Mouse (Mus musculus) intestine, embryonic 14.5 days (tissue): ENCODE measurements at regions not wholly inside any gene's neighbourhood (a gene's known extent, or its start where the extent isn't known, plus 50 kb on each side); places are given as distances from the start of the nearest gene placed in this dataset.
"Not testable (repeated sequence)": the region's sequence is repeated elsewhere in the genome, so short reads cannot be mapped to it uniquely, and the experiment has no call there.

Experiments
- ATAC-seq: fragments of 200-750 bp; cut with Nextera tagmentation; replicated peaks from 2 replicates; pipeline ENCODE4 v1.8.0; 2017; ENCODE audit warnings: low read depth, moderate number of reproducible peaks, moderate TSS enrichment, moderate library complexity; ENCODE audit not compliant: low FRiP score, low TSS enrichment
- DNase-seq: peaks from one replicate; pipeline ENCODE4 v3.0.0-alpha.2; 2018; ENCODE audit warnings: low spot score
- H3K27ac ChIP-seq: fragments of 300-500 bp; sonication (generic); 2 replicates; pipeline ENCODE4 v1.5.1; 2014; ENCODE audit warnings: low read depth, mild to moderate bottlenecking, control low read depth
- H3K27me3 ChIP-seq: fragments of 300-500 bp; sonication (generic); replicated peaks from 2 replicates; pipeline ENCODE4 v1.6.1; 2014; ENCODE audit warnings: low read length, control low read depth; ENCODE audit not compliant: control insufficient read depth, insufficient read depth
- H3K36me3 ChIP-seq: fragments of 300-500 bp; sonication (generic); 2 replicates; pipeline ENCODE4 v1.6.1; 2014; ENCODE audit warnings: low read length, control low read depth; ENCODE audit not compliant: control insufficient read depth, insufficient read depth
- H3K4me1 ChIP-seq: fragments of 300-500 bp; sonication (generic); replicated peaks from 2 replicates; pipeline ENCODE4 v1.6.1; 2014; ENCODE audit warnings: low read length, control low read depth, mixed read lengths; ENCODE audit not compliant: control insufficient read depth, insufficient read depth
- H3K4me2 ChIP-seq: fragments of 300-500 bp; sonication (generic); 2 replicates; pipeline ENCODE4 v1.6.1; 2014; ENCODE audit warnings: low read length
- H3K4me3 ChIP-seq: fragments of 300-500 bp; sonication (generic); 2 replicates; pipeline ENCODE4 v1.5.1; 2014; ENCODE audit warnings: low read depth, low read length, control low read depth, mixed read lengths
- H3K9ac ChIP-seq: fragments of 300-500 bp; sonication (generic); 2 replicates; pipeline ENCODE4 v1.6.1; 2014; ENCODE audit warnings: mild to moderate bottlenecking, low read length
- H3K9me3 ChIP-seq: fragments of 300-500 bp; sonication (generic); 2 replicates; pipeline ENCODE4 v1.6.1; 2016; ENCODE audit warnings: low read length, control low read depth; ENCODE audit not compliant: control insufficient read depth
- WGBS: fragments of 180-500 bp; shearing (Covaris S2); extraction: QIAGEN DNeasy Blood & Tissue Kit; methylation state at CpG from one replicate; pipeline ENCODE4 v1.1.7; 2014; 5-methylcytosine and 5-hydroxymethylcytosine counted together

- not testable (repeated sequence) for H3K36me3 ChIP-seq, H3K4me2 ChIP-seq, H3K4me1 ChIP-seq, H3K9ac ChIP-seq, ATAC-seq, H3K4me3 ChIP-seq, H3K27ac ChIP-seq, H3K9me3 ChIP-seq, H3K27me3 ChIP-seq, DNase-seq
- WGBS, result 92% methylated on average over 4 of the region's 5 CpGs
These were observed 345.9 kb upstream of the Tacstd2 start for GRCm38 (mm10) chr6:67881476-67881875.

GRCm38 (mm10) chr6:67857945-67858344, 322.3 kb upstream of the Tacstd2 start:
- H3K27me3 ChIP-seq, H3K4me2 ChIP-seq, H3K36me3 ChIP-seq, H3K4me3 ChIP-seq, ATAC-seq, H3K9ac ChIP-seq, H3K27ac ChIP-seq, H3K4me1 ChIP-seq, DNase-seq, H3K9me3 ChIP-seq: not testable (repeated sequence)
- WGBS, result 17% methylated on average over 1 of the region's 1 CpGs

- H3K9ac ChIP-seq, result not testable (repeated sequence)
These were observed 303.9 kb upstream of the Tacstd2 start for GRCm38 (mm10) chr6:67839486-67839885.

GRCm38 (mm10) chr6:67812478-67812877, 276.9 kb upstream of the Tacstd2 start:
- not testable (repeated sequence) for H3K4me3 ChIP-seq

More at GRCm38 (mm10) chr6:67839486-67839885, 303.9 kb upstream of the Tacstd2 start:
- H3K36me3 ChIP-seq, H3K9me3 ChIP-seq, DNase-seq, ATAC-seq, H3K4me1 ChIP-seq, H3K27me3 ChIP-seq, H3K4me2 ChIP-seq, H3K27ac ChIP-seq, H3K4me3 ChIP-seq: not testable (repeated sequence)
- WGBS, result 70% methylated on average over 1 of the region's 1 CpGs

GRCm38 (mm10) chr6:67791393-67791792, 255.8 kb upstream of the Tacstd2 start:
- no peak overlapping the region for H3K27ac ChIP-seq
- no peak overlapping the region for H3K4me2 ChIP-seq
- H3K9ac ChIP-seq, result no peak overlapping the region
- ATAC-seq (no peak), DNase-seq (no peak)
- H3K4me1 ChIP-seq, result no peaks in the 10 kb centered on the region
- H3K9me3 ChIP-seq, result no peaks in the 10 kb centered on the region
- H3K4me3 ChIP-seq, result no peak overlapping the region
- H3K27me3 ChIP-seq, result no peaks in the 10 kb centered on the region
- H3K36me3 ChIP-seq, result no peaks in the 10 kb centered on the region

More at GRCm38 (mm10) chr6:67812478-67812877, 276.9 kb upstream of the Tacstd2 start:
- H3K4me2 ChIP-seq, H3K27me3 ChIP-seq, H3K9me3 ChIP-seq, H3K36me3 ChIP-seq, H3K27ac ChIP-seq, ATAC-seq, H3K9ac ChIP-seq, H3K4me1 ChIP-seq: not testable (repeated sequence)
- peak; percentile 66 for DNase-seq
- 13% methylated on average over 3 of the region's 3 CpGs for WGBS

GRCm38 (mm10) chr6:67790742-67791141, 255.1 kb upstream of the Tacstd2 start:
- H3K27me3 ChIP-seq, result no peaks in the 10 kb centered on the region
- DNase-seq (no peak), ATAC-seq (no peak)
- H3K4me1 ChIP-seq, result no peaks in the 10 kb centered on the region
- H3K4me2 ChIP-seq, result no peak overlapping the region
- no peaks in the 10 kb centered on the region for H3K36me3 ChIP-seq
- 93% methylated on average over 1 of the region's 1 CpGs for WGBS
- H3K27ac ChIP-seq, result no peak overlapping the region
- no peak overlapping the region for H3K9ac ChIP-seq
- no peaks in the 10 kb centered on the region for H3K9me3 ChIP-seq
- no peak overlapping the region for H3K4me3 ChIP-seq

- H3K4me3 ChIP-seq, result no peak overlapping the region
- H3K27ac ChIP-seq, result no peak overlapping the region
- H3K4me1 ChIP-seq, result no peaks in the 10 kb centered on the region
- DNase-seq, result no peak
- H3K9ac ChIP-seq, result no peak overlapping the region
- no peaks in the 10 kb centered on the region for H3K27me3 ChIP-seq
- H3K9me3 ChIP-seq, result no peaks in the 10 kb centered on the region
- 74% methylated on average over 7 of the region's 7 CpGs for WGBS
- H3K36me3 ChIP-seq, result no peaks in the 10 kb centered on the region
- no peak overlapping the region for H3K4me2 ChIP-seq
- ATAC-seq, result no peak
These were observed 251.6 kb upstream of the Tacstd2 start for GRCm38 (mm10) chr6:67787091-67787765.

- no peaks in the 10 kb centered on the region for H3K9me3 ChIP-seq
- no peaks in the 10 kb centered on the region for H3K27me3 ChIP-seq
- no peaks in the 10 kb centered on the region for H3K4me1 ChIP-seq
- ATAC-seq (no peak), DNase-seq (no peak)
- no peak overlapping the region for H3K9ac ChIP-seq
- H3K4me2 ChIP-seq, result no peak overlapping the region
- 85% methylated on average over 4 of the region's 4 CpGs for WGBS
- no peaks in the 10 kb centered on the region for H3K36me3 ChIP-seq
- H3K27ac ChIP-seq, result no peak overlapping the region
- no peak overlapping the region for H3K4me3 ChIP-seq
These were observed 243.3 kb upstream of the Tacstd2 start for GRCm38 (mm10) chr6:67778883-67779282.

GRCm38 (mm10) chr6:67754102-67754501, 218.5 kb upstream of the Tacstd2 start:
- H3K9me3 ChIP-seq, H3K4me1 ChIP-seq, H3K27me3 ChIP-seq, H3K4me3 ChIP-seq, ATAC-seq, H3K36me3 ChIP-seq, H3K4me2 ChIP-seq, H3K27ac ChIP-seq, DNase-seq, H3K9ac ChIP-seq: not testable (repeated sequence)
- WGBS, result 80% methylated on average over 1 of the region's 1 CpGs
